Mouse (Mus musculus) C2C12 (cell line): Measurements from ENCODE around the gene Zbtb40. TPM values are rescaled to one million over a fixed set of nuclear protein-coding genes. Genes with fewer than 3 reads are reported as not detected.
A peak's percentile ranks its signal among the peaks of the same experiment; 100 is the strongest.

Source experiments
- H3K27me3 ChIP-seq: one replicate; pipeline ENCODE4 v1.6.1; 2011; ENCODE audit not compliant: control insufficient read depth, insufficient read depth, insufficient read length
- H3K36me3 ChIP-seq: one replicate; pipeline ENCODE4 v1.6.1; 2011; ENCODE audit not compliant: control insufficient read depth, insufficient read depth
- H3K4me3 ChIP-seq: one replicate; pipeline ENCODE4 v1.5.1; 2011; ENCODE audit warnings: mild to moderate bottlenecking, control low read depth; ENCODE audit not compliant: poor library complexity, insufficient read depth, severe bottlenecking
- H3K79me2 ChIP-seq: one replicate; pipeline ENCODE4 v1.6.1; 2011; ENCODE audit not compliant: control insufficient read depth, insufficient read depth
- H3K79me3 ChIP-seq: one replicate; pipeline ENCODE4 v1.6.1; 2011; ENCODE audit warnings: low read depth, control low read depth
- H3ac ChIP-seq: one replicate; pipeline ENCODE3; 2011; ENCODE audit warnings: low read depth; ENCODE audit not compliant: control insufficient read depth, insufficient read length
- CEBPB ChIP-seq: IDR thresholded peaks from one replicate; pipeline ENCODE4 v1.6.1; 2011; ENCODE audit warnings: low read depth, mild to moderate bottlenecking, control low read depth, moderate library complexity
- CTCF ChIP-seq: IDR thresholded peaks from one replicate; pipeline ENCODE4 v1.5.1; 2011; ENCODE audit not compliant: control insufficient read depth, insufficient read depth, insufficient read length
- FOSL1 ChIP-seq: IDR thresholded peaks from one replicate; pipeline ENCODE4 v1.8.0; 2011; ENCODE audit warnings: mild to moderate bottlenecking, low read length; ENCODE audit not compliant: poor library complexity, insufficient read depth, severe bottlenecking
- MAX ChIP-seq: IDR thresholded peaks from one replicate; pipeline ENCODE4 v1.6.1; 2011; ENCODE audit warnings: mild to moderate bottlenecking, control low read depth
- MYOD1 ChIP-seq: IDR thresholded peaks from one replicate; pipeline ENCODE4 v1.6.1; 2011; ENCODE audit warnings: low read depth; ENCODE audit not compliant: control insufficient read depth, insufficient read length
- MYOG ChIP-seq: IDR thresholded peaks from one replicate; pipeline ENCODE4 v1.6.1; 2011; ENCODE audit not compliant: control insufficient read depth, insufficient read length; ENCODE audit errors: extremely low read depth
- USF1 ChIP-seq: IDR thresholded peaks from one replicate; pipeline ENCODE4 v1.6.1; 2011; ENCODE audit warnings: low read depth, mild to moderate bottlenecking, control low read depth, moderate library complexity
- polyA plus RNA-seq: library from polyadenylated mRNA; unstranded; fragments of >200 nt; fragmentation: generic; extraction: Trizol; gene quantifications from one replicate; pipeline ENCODE4 v1.2.1, GENCODE M21; 2012; ENCODE audit warnings: missing spikeins

Gene Zbtb40
- polyA plus RNA-seq, 1 experiment = 9.1 TPM

- no peak for TF ChIP-seq FOSL1
- no peak for TF ChIP-seq USF1
- TF ChIP-seq MYOD1 = no peak
- TF ChIP-seq CEBPB = no peak
- no peak for TF ChIP-seq MAX
- TF ChIP-seq CTCF = no peak
- TF ChIP-seq MYOG = no peak
- H3K4me3 ChIP-seq = no peak overlapping the region
- H3K27me3 ChIP-seq = peaks cover 38% of the 10 kb centered on the region
- H3ac ChIP-seq = no peak overlapping the region
- no peaks in the 10 kb centered on the region for H3K79me2 ChIP-seq
- no peaks in the 10 kb centered on the region for H3K36me3 ChIP-seq
- H3K79me3 ChIP-seq = no peaks in the 10 kb centered on the region
These were observed 6.3 kb upstream of the Zbtb40 start for GRCm38 (mm10) chr4:137054932-137055331.

GRCm38 (mm10) chr4:137053810-137054209 is 5.2 kb upstream of the Zbtb40 start:
- Histone ChIP-seq H3K36me3 (no peaks in the 10 kb centered on the region), H3K79me2 (no peaks in the 10 kb centered on the region), H3K27me3 (peaks cover 29% of the 10 kb centered on the region), H3K4me3 (no peak overlapping the region), H3ac (no peak overlapping the region), H3K79me3 (no peaks in the 10 kb centered on the region)
- TF ChIP-seq MAX (no peak), FOSL1 (no peak), USF1 (no peak), MYOG (no peak), MYOD1 (no peak), CTCF (no peak), CEBPB (no peak)

GRCm38 (mm10) chr4:137047840-137048549 is 606 bp downstream of the Zbtb40 start:
- H3K79me3 ChIP-seq = peaks cover 4% of the 10 kb centered on the region
- H3K4me3 ChIP-seq = peak overlapping the region; percentile 73
- H3K27me3 ChIP-seq = peaks cover 5% of the 10 kb centered on the region
- TF ChIP-seq CEBPB (no peak), USF1 (no peak), CTCF (no peak), MYOD1 (no peak), MAX (no peak), MYOG (no peak), FOSL1 (no peak)
- no peaks in the 10 kb centered on the region for H3K36me3 ChIP-seq
- H3K79me2 ChIP-seq = peaks cover 38% of the 10 kb centered on the region
- peak overlapping the region; percentile 93 for H3ac ChIP-seq

- Histone ChIP-seq H3K36me3 (no peaks in the 10 kb centered on the region), H3ac (no peak overlapping the region), H3K79me2 (peaks cover 50% of the 10 kb centered on the region), H3K27me3 (no peaks in the 10 kb centered on the region), H3K4me3 (no peak overlapping the region), H3K79me3 (peaks cover 4% of the 10 kb centered on the region)
- TF ChIP-seq MYOG (no peak), CTCF (no peak), MAX (no peak), USF1 (no peak), MYOD1 (no peak), FOSL1 (no peak), CEBPB (no peak)
These were observed 2.5 kb downstream of the Zbtb40 start for GRCm38 (mm10) chr4:137046110-137046509.

GRCm38 (mm10) chr4:137044516-137044915 is 4.1 kb downstream of the Zbtb40 start:
- TF ChIP-seq MAX (no peak), CTCF (no peak), USF1 (no peak), FOSL1 (no peak), CEBPB (no peak), MYOG (no peak), MYOD1 (no peak)
- no peaks in the 10 kb centered on the region for H3K27me3 ChIP-seq
- H3K79me2 ChIP-seq = peaks cover 64% of the 10 kb centered on the region
- H3ac ChIP-seq = no peak overlapping the region
- no peak overlapping the region for H3K4me3 ChIP-seq
- peaks cover 11% of the 10 kb centered on the region for H3K79me3 ChIP-seq
- no peaks in the 10 kb centered on the region for H3K36me3 ChIP-seq

GRCm38 (mm10) chr4:137043799-137044198 is 4.8 kb downstream of the Zbtb40 start:
- H3K79me2 ChIP-seq = peaks cover 69% of the 10 kb centered on the region
- TF ChIP-seq MYOG (no peak), USF1 (no peak), CEBPB (no peak), FOSL1 (no peak), MAX (no peak), MYOD1 (no peak), CTCF (no peak)
- H3K4me3 ChIP-seq = no peak overlapping the region
- H3K36me3 ChIP-seq = no peaks in the 10 kb centered on the region
- H3ac ChIP-seq = no peak overlapping the region
- H3K79me3 ChIP-seq = peaks cover 11% of the 10 kb centered on the region
- no peaks in the 10 kb centered on the region for H3K27me3 ChIP-seq
